Mouse (Mus musculus): ENCODE results near the gene Sav1.

DNA sequence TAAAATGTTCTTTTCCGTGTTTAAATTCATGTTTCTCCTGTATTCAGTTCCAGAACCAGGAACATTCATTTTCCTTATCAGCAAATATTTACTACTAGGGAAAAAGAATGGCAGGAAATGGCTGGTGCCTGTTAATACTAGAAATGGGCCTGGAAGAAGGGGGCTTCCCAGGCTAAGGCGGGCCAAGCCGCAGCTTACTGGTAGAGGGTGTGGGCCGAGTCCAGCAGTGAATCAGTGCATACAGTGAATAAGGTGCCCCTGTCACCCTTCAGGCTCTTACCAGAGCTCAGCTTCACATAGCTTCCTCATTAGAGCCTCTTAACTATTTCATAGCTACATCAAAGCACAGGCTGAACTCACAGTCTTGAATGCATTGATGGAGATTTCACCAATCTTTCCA lies 36.8 kb upstream of the Sav1 start:
- TF ChIP-seq POLR2A (IDR thresholded peaks at IDR 0.05; ENCODE audit: low read depth, low read length) (no peak), CTCF (IDR thresholded peaks at IDR 0.05; ENCODE audit: extremely low read depth, insufficient read depth, insufficient read length, insufficient replicate concordance) (no peak)
